In the genomic region with DNA sequence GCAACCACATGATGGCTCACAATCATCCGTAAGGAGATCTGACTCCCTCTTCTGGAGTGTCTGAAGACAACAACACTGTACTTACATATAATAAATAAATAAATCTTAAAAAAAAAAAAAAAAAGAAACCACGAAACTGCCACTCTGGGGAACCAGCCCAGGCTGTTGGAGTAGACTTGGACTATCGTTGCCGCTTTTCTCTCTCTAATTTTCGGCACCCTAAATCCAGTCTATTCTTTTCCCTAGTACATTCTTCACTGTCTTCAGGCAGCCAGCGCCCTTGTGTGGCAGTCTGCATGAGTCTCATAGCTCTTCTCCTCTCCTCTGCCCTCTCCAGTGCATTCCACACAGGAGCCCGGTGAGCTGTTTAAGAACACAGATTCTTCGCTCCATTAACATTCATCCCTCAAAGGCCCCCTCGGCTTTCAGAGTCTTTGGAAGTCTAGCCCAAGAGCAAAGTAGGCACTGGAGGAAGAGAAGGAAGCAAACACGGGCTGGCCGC, we compare ENCODE assay signal across 8 mouse cellular contexts. TPM values are rescaled to one million over a fixed set of nuclear protein-coding genes. Genes with fewer than 3 reads are reported as not detected.
DNase-seq lines count a peak whose midpoint lies in the region; ATAC-seq and TF ChIP-seq lines count a peak whose summit lies in the region.

No protein-coding gene starts in this region.

- WGBS in forebrain, embryonic 13.5 days, result 18% methylated on average over 11 of the region's 11 CpGs
- WGBS in liver, embryonic 14.5 days (ENCODE audit: insufficient replicate concordance), result 16% methylated on average over 11 of the region's 11 CpGs
- WGBS in stomach, postnatal 0 days, result 6% methylated on average over 11 of the region's 11 CpGs

- H3K36me3 ChIP-seq in forebrain, embryonic 13.5 days (ENCODE audit: poor library complexity, severe bottlenecking), result peaks cover 33% of the 10 kb centered on the region
- peaks cover 28% of the 10 kb centered on the region for H3K36me3 ChIP-seq in liver, embryonic 14.5 days (replicated peaks; ENCODE audit: control insufficient read depth, insufficient read depth, low read depth)
- H3K36me3 ChIP-seq in stomach, postnatal 0 days (ENCODE audit: control insufficient read depth, insufficient read depth, low read length), result peaks cover 8% of the 10 kb centered on the region

- H3K9me3 ChIP-seq in forebrain, embryonic 13.5 days (replicated peaks), result no peaks in the 10 kb centered on the region
- H3K9me3 ChIP-seq in liver, embryonic 14.5 days (ENCODE audit: control insufficient read depth, low read length), result no peaks in the 10 kb centered on the region
- H3K9me3 ChIP-seq in stomach, postnatal 0 days (ENCODE audit: control insufficient read depth, low read length), result no peaks in the 10 kb centered on the region

- peak overlapping the region; percentile 75 for H3K9ac ChIP-seq in forebrain, embryonic 13.5 days
- H3K9ac ChIP-seq in liver, embryonic 14.5 days (replicated peaks), result peak overlapping the region; percentile 15; the same call in 1 of the 2 replicates
- peak overlapping the region; percentile 36 for H3K9ac ChIP-seq in stomach, postnatal 0 days (ENCODE audit: low read length)

- peak overlapping the region; percentile 92 for H3K4me2 ChIP-seq in forebrain, embryonic 13.5 days
- H3K4me2 ChIP-seq in liver, embryonic 14.5 days (ENCODE audit: low read depth), result peak overlapping the region; percentile 79
- H3K4me2 ChIP-seq in stomach, postnatal 0 days (replicated peaks; ENCODE audit: low read depth), result peak overlapping the region; percentile 53

- ATAC-seq in CD4-positive, CD25-positive, alpha-beta regulatory T cell, adult 4 months, result peak; percentile 19
- ATAC-seq in forebrain, embryonic 13.5 days, result peak; percentile 67
- peak; percentile 33 for ATAC-seq in liver, embryonic 14.5 days (ENCODE audit: insufficient read depth)
- no peak; the same call in 1 of the 2 replicates for ATAC-seq in stomach, postnatal 0 days (ENCODE audit: low FRiP score, low TSS enrichment)

- no peak for DNase-seq in gastrocnemius, adult 2 months
- DNase-seq in gastrocnemius, adult 18-20 months (ENCODE audit: low spot score), result no peak
- no peak for DNase-seq in liver, embryonic 14.5 days (ENCODE audit: low read depth in 3 of 3, low spot score in 3 of 3)
- no peak for DNase-seq in stomach, postnatal 0 days (ENCODE audit: low spot score)
- DNase-seq in gastrocnemius, postnatal 25 days, result no peak
- DNase-seq in adrenal gland, postnatal 36 days, result no peak

- intact Hi-C loops in gastrocnemius, adult 2 months (cut with DNase I), result loop anchor here (2.0 to 10.0 kb wide), 2 partner anchors 48 to 254 kb away; a partner anchor contains a TSS

- no peaks in the 10 kb centered on the region for H3K27me3 ChIP-seq in forebrain, embryonic 13.5 days
- H3K27me3 ChIP-seq in liver, embryonic 14.5 days (ENCODE audit: control insufficient read depth, insufficient read depth, low read length), result no peaks in the 10 kb centered on the region
- H3K27me3 ChIP-seq in stomach, postnatal 0 days (ENCODE audit: control insufficient read depth, insufficient read depth, low read length), result no peaks in the 10 kb centered on the region

- no peak for TF ChIP-seq EP300 in liver, embryonic 14.5 days (IDR thresholded peaks at IDR 0.05; ENCODE audit: low read depth)
- TF ChIP-seq EP300 in stomach, postnatal 0 days (optimal IDR thresholded peaks at IDR 0.05), result no peak

- no peak for TF ChIP-seq CTCF in gastrocnemius, adult 2 months (IDR thresholded peaks at IDR 0.05)
- TF ChIP-seq CTCF in liver, embryonic 14.5 days (IDR thresholded peaks at IDR 0.05; ENCODE audit: low read depth), result no peak; the same call in 1 of the 2 replicates
- TF ChIP-seq CTCF in stomach, postnatal 0 days (IDR thresholded peaks at IDR 0.05; ENCODE audit: low read depth), result peak; percentile 31; the same call in 1 of the 2 replicates

- H3K4me3 ChIP-seq in gastrocnemius, adult 2 months, result peak overlapping the region; percentile 90
- peak overlapping the region; percentile 83 for H3K4me3 ChIP-seq in forebrain, embryonic 13.5 days
- H3K4me3 ChIP-seq in liver, embryonic 14.5 days (ENCODE audit: insufficient read depth in 1 of 2, low read depth in 2 of 2, low read length in 2 of 2), result peak overlapping the region; percentile 76 to 94
- peak overlapping the region; percentile 47 for H3K4me3 ChIP-seq in stomach, postnatal 0 days (ENCODE audit: low read depth, low read length)

- peak overlapping the region; percentile 96 for H3K27ac ChIP-seq in gastrocnemius, adult 2 months
- peak overlapping the region; percentile 96 for H3K27ac ChIP-seq in forebrain, embryonic 13.5 days
- H3K27ac ChIP-seq in liver, embryonic 14.5 days, result peak overlapping the region; percentile 60
- peak overlapping the region; percentile 87 for H3K27ac ChIP-seq in stomach, postnatal 0 days (replicated peaks)

- H3K4me1 ChIP-seq in forebrain, embryonic 13.5 days, result peaks cover 15% of the 10 kb centered on the region
- peaks cover 11 to 30% of the 10 kb centered on the region in 2 experiments for H3K4me1 ChIP-seq in liver, embryonic 14.5 days (replicated peaks; ENCODE audit: control insufficient read depth in 2 of 2, insufficient read depth in 2 of 2, low read length in 1 of 2)
- H3K4me1 ChIP-seq in stomach, postnatal 0 days (replicated peaks; ENCODE audit: control insufficient read depth, insufficient read depth), result no peaks in the 10 kb centered on the region

RNA-seq across cellular contexts. Expression of a gene that starts 0.5 kb away (rescaled TPM):
- 100 to 1,000 TPM; 253 to 301 TPM for total RNA-seq in gastrocnemius, adult 2 months (2021)
- 100 to 1,000 TPM; 280 to 298 TPM for total RNA-seq in gastrocnemius, adult 18-20 months (2021)
- 1,000 to 10,000 TPM; 1,164 to 1,338 TPM for polyA plus RNA-seq in CD4-positive, CD25-positive, alpha-beta regulatory T cell, adult 4 months (2017; shearing (Covaris generic))
- 793 and 845 TPM in 2 replicates for polyA plus RNA-seq in forebrain, embryonic 13.5 days (2015; fragmentation: Nextera tagmentation; extraction: Ambion mirVana)
- 718 and 743 TPM in 2 replicates for polyA plus RNA-seq in liver, embryonic 14.5 days (2012; rRNA removed)
- polyA plus RNA-seq in liver, embryonic 14.5 days (2014; fragmentation: Nextera tagmentation; extraction: Ambion mirVana), result 713 and 720 TPM in 2 replicates
- polyA plus RNA-seq in stomach, postnatal 0 days (2015; fragmentation: Nextera tagmentation; extraction: Ambion mirVana), result 810 and 847 TPM in 2 replicates
- total RNA-seq in gastrocnemius, postnatal 25 days (2021), result 100 to 1,000 TPM; 243 to 260 TPM
- 100 to 1,000 TPM; 403 to 411 TPM for total RNA-seq in adrenal gland, postnatal 36 days (2021)

RNA-seq across cellular contexts. Expression of a gene that starts 9.3 kb away (rescaled TPM):
- total RNA-seq in gastrocnemius, adult 2 months (2021), result 10 to 100 TPM in 1 of 2 experiments, 1 to 10 TPM in 1; 8.2 to 14.9 TPM
- 10 to 100 TPM; 10.0 to 13.0 TPM for total RNA-seq in gastrocnemius, adult 18-20 months (2021)
- 10 to 100 TPM; 11.6 to 12.2 TPM for polyA plus RNA-seq in CD4-positive, CD25-positive, alpha-beta regulatory T cell, adult 4 months (2017; shearing (Covaris generic))
- 35.8 and 42.2 TPM in 2 replicates for polyA plus RNA-seq in forebrain, embryonic 13.5 days (2015; fragmentation: Nextera tagmentation; extraction: Ambion mirVana)
- polyA plus RNA-seq in liver, embryonic 14.5 days (2012; rRNA removed), result 13.6 and 19.5 TPM in 2 replicates
- 26.7 and 26.8 TPM in 2 replicates for polyA plus RNA-seq in liver, embryonic 14.5 days (2014; fragmentation: Nextera tagmentation; extraction: Ambion mirVana)
- 20.7 and 23.9 TPM in 2 replicates for polyA plus RNA-seq in stomach, postnatal 0 days (2015; fragmentation: Nextera tagmentation; extraction: Ambion mirVana)
- 10 to 100 TPM; 11.0 to 11.3 TPM for total RNA-seq in gastrocnemius, postnatal 25 days (2021)
- 10 to 100 TPM; 11.7 to 14.8 TPM for total RNA-seq in adrenal gland, postnatal 36 days (2021)

RNA-seq across cellular contexts. Expression of a gene that starts 18.5 kb away (rescaled TPM):
- 1 to 10 TPM; 4.8 to 6.1 TPM for total RNA-seq in gastrocnemius, adult 2 months (2021)
- total RNA-seq in gastrocnemius, adult 18-20 months (2021), result 1 to 10 TPM; 4.0 to 4.1 TPM
- polyA plus RNA-seq in CD4-positive, CD25-positive, alpha-beta regulatory T cell, adult 4 months (2017; shearing (Covaris generic)), result 10 to 100 TPM; 19.4 to 21.2 TPM
- polyA plus RNA-seq in forebrain, embryonic 13.5 days (2015; fragmentation: Nextera tagmentation; extraction: Ambion mirVana), result 3.0 and 4.3 TPM in 2 replicates
- 17.3 and 23.7 TPM in 2 replicates for polyA plus RNA-seq in liver, embryonic 14.5 days (2012; rRNA removed)
- polyA plus RNA-seq in liver, embryonic 14.5 days (2014; fragmentation: Nextera tagmentation; extraction: Ambion mirVana), result 24.9 and 25.2 TPM in 2 replicates
- 39.0 and 46.0 TPM in 2 replicates for polyA plus RNA-seq in stomach, postnatal 0 days (2015; fragmentation: Nextera tagmentation; extraction: Ambion mirVana)
- 1 to 10 TPM; 4.7 to 4.8 TPM for total RNA-seq in gastrocnemius, postnatal 25 days (2021)
- total RNA-seq in adrenal gland, postnatal 36 days (2021), result 10 to 100 TPM; 25.2 to 45.0 TPM

RNA-seq across cellular contexts. Expression of a gene that starts 18.7 kb away (rescaled TPM):
- 10 to 100 TPM; 15.9 to 19.8 TPM for total RNA-seq in gastrocnemius, adult 2 months (2021)
- total RNA-seq in gastrocnemius, adult 18-20 months (2021), result 10 to 100 TPM; 16.9 to 17.0 TPM
- polyA plus RNA-seq in CD4-positive, CD25-positive, alpha-beta regulatory T cell, adult 4 months (2017; shearing (Covaris generic)), result 10 to 100 TPM; 10.5 to 24.2 TPM
- 40.5 and 50.9 TPM in 2 replicates for polyA plus RNA-seq in forebrain, embryonic 13.5 days (2015; fragmentation: Nextera tagmentation; extraction: Ambion mirVana)
- polyA plus RNA-seq in liver, embryonic 14.5 days (2012; rRNA removed), result 14.4 and 16.4 TPM in 2 replicates
- polyA plus RNA-seq in liver, embryonic 14.5 days (2014; fragmentation: Nextera tagmentation; extraction: Ambion mirVana), result 14.3 and 16.3 TPM in 2 replicates
- polyA plus RNA-seq in stomach, postnatal 0 days (2015; fragmentation: Nextera tagmentation; extraction: Ambion mirVana), result 23.1 and 23.2 TPM in 2 replicates
- 10 to 100 TPM; 14.7 to 18.3 TPM for total RNA-seq in gastrocnemius, postnatal 25 days (2021)
- total RNA-seq in adrenal gland, postnatal 36 days (2021), result 10 to 100 TPM; 18.9 to 20.2 TPM

RNA-seq across cellular contexts. Expression of a gene that starts 24.3 kb away (rescaled TPM):
- total RNA-seq in gastrocnemius, adult 2 months (2021), result 10 to 100 TPM; 63.8 to 69.0 TPM
- total RNA-seq in gastrocnemius, adult 18-20 months (2021), result 10 to 100 TPM; 54.7 to 69.6 TPM
- polyA plus RNA-seq in CD4-positive, CD25-positive, alpha-beta regulatory T cell, adult 4 months (2017; shearing (Covaris generic)), result 1 to 10 TPM; 2.9 to 3.1 TPM
- polyA plus RNA-seq in forebrain, embryonic 13.5 days (2015; fragmentation: Nextera tagmentation; extraction: Ambion mirVana), result 243 and 274 TPM in 2 replicates
- 11.3 and 18.3 TPM in 2 replicates for polyA plus RNA-seq in liver, embryonic 14.5 days (2012; rRNA removed)
- polyA plus RNA-seq in liver, embryonic 14.5 days (2014; fragmentation: Nextera tagmentation; extraction: Ambion mirVana), result 5.6 and 5.7 TPM in 2 replicates
- 16.8 and 20.3 TPM in 2 replicates for polyA plus RNA-seq in stomach, postnatal 0 days (2015; fragmentation: Nextera tagmentation; extraction: Ambion mirVana)
- total RNA-seq in gastrocnemius, postnatal 25 days (2021), result 10 to 100 TPM; 54.6 to 59.7 TPM
- 10 to 100 TPM; 20.2 to 27.7 TPM for total RNA-seq in adrenal gland, postnatal 36 days (2021)

Comparison
In these comparisons a context has a peak if more than half of its experiments do, and no peak if none do; other contexts are left out.
1. H3K9ac ChIP-seq: peak in every context shown above with its lines; median percentile 75 in forebrain, embryonic 13.5 days; 36 in stomach, postnatal 0 days; 15 in liver, embryonic 14.5 days.